In genomic region chr3:101570747-101571514, GRCm38 (mm10) we compare ENCODE assay signal across 9 mouse cellular contexts. TPM values are rescaled to one million over a fixed set of nuclear protein-coding genes. Genes with fewer than 3 reads are reported as not detected.
DNase-seq lines count a peak whose midpoint lies in the region; ATAC-seq lines count a peak whose summit lies in the region.
"Had no signal": no experiment of that assay in that cellular context is flagged by ENCODE, and none has a peak within 500 bp of the region (broad histone marks: within the 10 kb centered on the region; RNA-seq: fewer than 3 reads in every experiment).

No protein-coding gene starts in this region.

- 84% methylated on average over 6 of the region's 6 CpGs for WGBS in neural tube, embryonic 13.5 days
- WGBS in kidney, embryonic 14.5 days: 75% methylated on average over 6 of the region's 6 CpGs

- no peaks in the 10 kb centered on the region for H3K27me3 ChIP-seq in neural tube, embryonic 13.5 days
- H3K27me3 ChIP-seq in kidney, embryonic 14.5 days (ENCODE audit: control insufficient read depth, insufficient read depth, low read length): no peaks in the 10 kb centered on the region

- intact Hi-C loops in gastrocnemius, postnatal 36 days (cut with DNase I): no loop called here

- peaks cover 12% of the 10 kb centered on the region for H3K36me3 ChIP-seq in neural tube, embryonic 13.5 days
- peaks cover 11% of the 10 kb centered on the region for H3K36me3 ChIP-seq in kidney, embryonic 14.5 days (ENCODE audit: control insufficient read depth, insufficient read depth, low read length)

- 0 out of 2 replicates have a peak overlapping the region, but pooled peaks have one; percentile 43 for H3K27ac ChIP-seq in neural tube, embryonic 13.5 days (replicated peaks)
- H3K27ac ChIP-seq in kidney, embryonic 14.5 days (ENCODE audit: low read depth, low read length): peak overlapping the region; percentile 63; the same call in 1 of the 2 replicates

- no peak for ATAC-seq in neural tube, embryonic 13.5 days (ENCODE audit: low read depth)
- ATAC-seq in kidney, embryonic 14.5 days (ENCODE audit: low FRiP score, low TSS enrichment): no peak

- DNase-seq in neural tube, embryonic 10.5 days (ENCODE audit: extremely low spot score, low spot score): no peak
- peak; percentile 100 for DNase-seq in R1 (ENCODE audit: low read depth, low spot score)
- DNase-seq in thymus, postnatal 25 days: peak; percentile 35
- no peak for DNase-seq in right cerebral cortex, postnatal 10 days (ENCODE audit: low spot score in 2 of 2)
- DNase-seq in gastrocnemius, postnatal 36 days: no peak
- DNase-seq in adrenal gland, adult 18-20 months (ENCODE audit: low spot score in 2 of 2): no peak
- DNase-seq: heart, postnatal 14 days had no signal

- no peak overlapping the region for H3K4me3 ChIP-seq in neural tube, embryonic 13.5 days
- no peak overlapping the region for H3K4me3 ChIP-seq in kidney, embryonic 14.5 days (ENCODE audit: low read length)

- H3K9ac ChIP-seq in neural tube, embryonic 13.5 days: no peak overlapping the region
- H3K9ac ChIP-seq in kidney, embryonic 14.5 days (ENCODE audit: low read depth, low read length): no peak overlapping the region

- peaks cover 29% of the 10 kb centered on the region for H3K4me1 ChIP-seq in neural tube, embryonic 13.5 days (replicated peaks)
- H3K4me1 ChIP-seq in kidney, embryonic 14.5 days (ENCODE audit: control insufficient read depth, insufficient read depth, low read length): 0 out of 2 replicates have a peak, but pooled peaks cover 6% of the 10 kb centered on the region

- no peaks in the 10 kb centered on the region for H3K9me3 ChIP-seq in neural tube, embryonic 13.5 days
- H3K9me3 ChIP-seq in kidney, embryonic 14.5 days (ENCODE audit: control insufficient read depth, low read length): peaks cover 4% of the 10 kb centered on the region; the same call in 1 of the 2 replicates

- H3K4me2 ChIP-seq in neural tube, embryonic 13.5 days: no peak overlapping the region
- H3K4me2 ChIP-seq in kidney, embryonic 14.5 days (replicated peaks; ENCODE audit: low read depth, low read length): no peak overlapping the region

RNA-seq across cellular contexts. Expression of gene Atp1a1, which starts 33.6 kb away (rescaled TPM):
- polyA plus RNA-seq in neural tube, embryonic 13.5 days (2015; fragmentation: Nextera tagmentation; extraction: Ambion mirVana): 66.4 and 69.5 TPM in 2 replicates
- polyA plus RNA-seq in kidney, embryonic 14.5 days (2014; fragmentation: Nextera tagmentation; extraction: Ambion mirVana): 166 and 280 TPM in 2 replicates
- 10 to 100 TPM; 56.5 to 60.1 TPM for total RNA-seq in gastrocnemius, postnatal 36 days (2021)
- 100 to 1,000 TPM; 737 to 778 TPM for total RNA-seq in adrenal gland, adult 18-20 months (2021)

Comparison
In these comparisons a context has a peak if more than half of its experiments do, and no peak if none do; other contexts are left out.
1. DNase-seq: peak in R1 (single experiment) and thymus, postnatal 25 days (single experiment); none in neural tube, embryonic 10.5 days (single experiment), right cerebral cortex, postnatal 10 days (0 of 2), gastrocnemius, postnatal 36 days (0 of 2) and adrenal gland, adult 18-20 months (0 of 2).
2. RNA of gene Atp1a1, which starts 33.6 kb away (total RNA-seq): 737 to 778 TPM in adrenal gland, adult 18-20 months; 56.5 to 60.1 TPM in gastrocnemius, postnatal 36 days; every median in the first group is over 10 times any median in the second.